Mouse (Mus musculus) CD8-positive naive resting alpha-beta T cell, adult 2 months (primary cell): ENCODE results near the gene Tapbp.
A peak's percentile ranks its signal among the peaks of the same experiment; 100 is the strongest.
"Not testable (repeated sequence)": the region's sequence is repeated elsewhere in the genome, so short reads cannot be mapped to it uniquely, and the experiment has no call there.

Experiments used
- DNase-seq, 2 experiments: peaks; one replicate each; pipeline ENCODE4 v3.0.0; 2022; ENCODE audit warnings: low read depth in 2 of 2, low spot score in 2 of 2

Gene Tapbp

GRCm38 (mm10) chr17:33941381-33941780 lies 25.7 kb downstream of the Tapbp start:
- no peak for DNase-seq

GRCm38 (mm10) chr17:33943454-33943853 lies 27.8 kb downstream of the Tapbp start:
- DNase-seq = no peak

- peak in 1 of 2 experiments; percentile 61 for DNase-seq
Observed at GRCm38 (mm10) chr17:33947430-33948089, 31.9 kb downstream of the Tapbp start.

GRCm38 (mm10) chr17:33948090-33948904 lies 32.6 kb downstream of the Tapbp start:
- DNase-seq = no peak

GRCm38 (mm10) chr17:33948905-33949537 lies 33.3 kb downstream of the Tapbp start:
- DNase-seq = no peak

- no peak for DNase-seq
Observed at GRCm38 (mm10) chr17:33950131-33950625, 34.5 kb downstream of the Tapbp start.

GRCm38 (mm10) chr17:33951021-33951946 lies 35.6 kb downstream of the Tapbp start, which contains the start of gene B3galt4:
B3galt4 (minus strand) TSS chr17:33951488.
- DNase-seq = peak; percentile 70 to 74

GRCm38 (mm10) chr17:33952015-33952414 lies 36.3 kb downstream of the Tapbp start:
- not testable (repeated sequence) for DNase-seq

GRCm38 (mm10) chr17:33952879-33953278 lies 37.2 kb downstream of the Tapbp start:
- no peak for DNase-seq

GRCm38 (mm10) chr17:33953310-33953709 lies 37.6 kb downstream of the Tapbp start:
- no peak for DNase-seq

- no peak for DNase-seq
Observed at GRCm38 (mm10) chr17:33953961-33954565, 38.4 kb downstream of the Tapbp start.

GRCm38 (mm10) chr17:33954646-33955554 lies 39.2 kb downstream of the Tapbp start:
- DNase-seq = no peak

GRCm38 (mm10) chr17:33955555-33956214 lies 40.0 kb downstream of the Tapbp start, which contains the start of the genes Vps52 and Rps18:
Vps52 (plus strand) TSS chr17:33955812.
Rps18 (minus strand) TSS chr17:33956001.
- DNase-seq = peak; percentile 97 to 98

- no peak for DNase-seq
Observed at GRCm38 (mm10) chr17:33956336-33956735, 40.6 kb downstream of the Tapbp start.

- no peak for DNase-seq
Observed at GRCm38 (mm10) chr17:33957493-33957892, 41.8 kb downstream of the Tapbp start.

GRCm38 (mm10) chr17:33958451-33958850 lies 42.8 kb downstream of the Tapbp start:
- no peak for DNase-seq

- DNase-seq = no peak
Observed at GRCm38 (mm10) chr17:33959135-33959534, 43.4 kb downstream of the Tapbp start.

GRCm38 (mm10) chr17:33959948-33960347 lies 44.2 kb downstream of the Tapbp start:
- no peak for DNase-seq
